Mouse (Mus musculus): ENCODE results near the gene Slc22a20.

The Slc22a20 gene

DNA sequence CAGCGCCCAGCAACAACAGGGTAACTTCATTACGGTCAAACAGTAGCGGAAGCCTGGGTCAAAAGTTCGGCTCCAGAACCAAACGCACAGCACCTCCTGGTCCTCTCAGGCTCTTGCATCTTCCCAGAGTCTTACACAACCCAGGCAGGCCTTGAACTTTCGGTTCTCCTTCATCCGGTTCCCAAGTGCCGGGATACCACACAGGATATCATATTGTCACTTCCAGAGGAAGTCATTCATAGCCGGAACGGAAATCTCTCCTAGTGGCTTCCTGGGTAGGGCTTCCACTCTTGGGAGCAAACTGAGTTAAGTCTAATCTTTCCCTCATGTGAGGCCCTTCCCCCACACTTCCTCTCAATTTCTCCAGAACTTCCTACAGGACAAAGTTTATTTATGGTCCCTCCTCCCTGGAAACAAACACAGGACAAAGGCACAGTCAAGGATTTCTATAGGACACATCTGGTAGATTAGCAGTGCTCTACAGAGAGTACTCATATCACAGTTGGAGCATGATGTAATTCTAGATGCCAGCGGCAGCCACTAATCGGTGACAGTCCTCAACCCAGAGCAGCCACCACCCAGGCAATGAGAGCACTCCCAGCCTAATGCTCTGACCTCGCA, 33.8 kb downstream of the Slc22a20 start:
- DNase-seq (ENCODE audit: low spot score in 2 of 2) = no peak

- DNase-seq (ENCODE audit: low spot score in 2 of 2) = no peak
These were observed 34.3 kb downstream of the Slc22a20 start for GRCm38 (mm10) chr19:5951631-5952030.

DNA sequence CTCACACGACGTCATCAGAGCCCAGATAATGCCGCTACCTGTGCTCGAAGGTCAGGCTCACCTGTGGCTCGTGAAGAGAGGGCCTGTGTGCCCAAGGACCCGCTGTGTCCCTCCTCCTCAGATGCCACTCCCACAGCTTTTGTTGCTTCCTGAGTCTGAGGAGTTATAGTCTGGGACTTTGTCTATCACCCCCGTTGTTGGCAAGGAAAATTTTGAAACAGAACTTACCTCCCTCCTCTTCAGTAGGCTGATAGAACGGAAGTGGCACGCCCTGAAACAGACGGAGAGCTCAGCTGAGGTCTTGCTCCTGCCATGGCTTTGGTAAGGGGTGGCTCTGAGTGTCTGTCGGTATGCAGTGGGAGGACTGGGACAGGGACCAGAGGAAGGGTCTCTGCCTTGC, 35.7 kb downstream of the Slc22a20 start:
- DNase-seq (ENCODE audit: low spot score in 2 of 2) = no peak

DNA sequence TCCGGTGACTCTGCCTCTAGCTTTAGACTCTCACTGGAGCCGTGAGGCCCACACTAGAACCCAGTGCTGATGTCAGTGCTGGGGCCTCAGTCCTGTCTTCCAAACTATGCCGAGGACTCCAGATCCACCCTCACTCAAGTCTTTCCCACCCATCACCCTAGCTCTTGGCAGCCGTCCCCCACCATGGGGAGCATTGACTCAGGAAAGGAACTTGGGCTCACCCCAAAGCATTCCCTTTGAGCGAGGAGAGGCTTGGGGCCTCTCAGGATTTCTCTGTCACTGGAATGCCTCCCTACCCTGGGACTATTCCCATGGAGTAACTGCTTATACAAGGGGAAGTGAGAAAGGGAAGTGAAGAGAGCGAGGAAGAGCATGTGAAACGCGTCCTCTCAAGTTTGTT, 40.1 kb downstream of the Slc22a20 start:
- no peak for DNase-seq (ENCODE audit: low spot score in 2 of 2)

- no peak for DNase-seq (ENCODE audit: low spot score in 2 of 2)
These were observed 40.9 kb downstream of the Slc22a20 start for GRCm38 (mm10) chr19:5945027-5945426.

GRCm38 (mm10) chr19:5944145-5944544, 41.8 kb downstream of the Slc22a20 start:
- DNase-seq (ENCODE audit: low spot score in 2 of 2) = no peak

- DNase-seq (ENCODE audit: low spot score in 2 of 2) = no peak
These were observed 42.5 kb downstream of the Slc22a20 start for GRCm38 (mm10) chr19:5943404-5943803.

DNA sequence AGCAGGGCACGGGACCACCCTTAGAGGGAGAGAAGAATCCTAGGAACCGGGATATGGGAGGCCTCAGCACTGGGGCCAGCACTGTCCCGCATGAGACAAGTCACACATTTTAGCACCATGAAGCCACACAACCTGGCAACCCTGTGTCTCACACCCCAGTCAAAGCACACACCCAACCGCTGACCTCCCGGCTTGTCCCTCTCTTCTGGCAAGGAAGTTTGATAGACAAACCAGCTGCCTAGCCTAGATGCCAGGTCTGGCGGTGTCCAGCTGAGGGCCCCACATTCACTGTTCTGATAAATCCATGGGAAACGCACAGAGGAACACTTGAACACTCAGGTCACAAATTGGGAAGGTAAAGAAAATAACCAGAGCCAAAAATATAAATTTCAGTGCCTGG, 43.4 kb downstream of the Slc22a20 start:
- DNase-seq (ENCODE audit: low spot score in 2 of 2) = no peak

- DNase-seq (ENCODE audit: low spot score in 2 of 2) = no peak
These were observed 45.3 kb downstream of the Slc22a20 start for GRCm38 (mm10) chr19:5940656-5941055.

GRCm38 (mm10) chr19:5940173-5940572, 45.8 kb downstream of the Slc22a20 start:
- no peak for DNase-seq (ENCODE audit: low spot score in 2 of 2)

DNA sequence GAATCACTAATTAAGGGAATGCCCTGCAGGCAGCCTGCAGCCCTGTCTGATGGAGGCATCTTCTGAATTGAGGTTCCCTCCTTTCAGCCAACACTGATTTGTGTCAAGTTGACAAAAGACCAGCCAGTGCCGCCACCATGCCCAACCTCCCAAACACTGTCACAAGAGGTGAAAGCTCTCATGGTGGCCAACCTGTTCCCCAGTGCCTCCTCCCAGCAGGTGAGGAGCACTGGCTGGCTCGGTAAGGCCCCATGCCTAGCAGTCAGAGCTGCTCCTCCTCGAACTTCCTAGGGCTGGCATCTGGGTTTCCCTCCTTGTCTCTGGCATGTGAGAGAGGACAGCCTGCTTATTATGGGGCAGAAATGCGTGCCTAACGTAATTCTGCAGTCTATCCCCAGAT, 46.2 kb downstream of the Slc22a20 start:
- DNase-seq (ENCODE audit: low spot score in 2 of 2) = no peak

- DNase-seq (ENCODE audit: low spot score in 2 of 2) = no peak
These were observed 47.4 kb downstream of the Slc22a20 start for GRCm38 (mm10) chr19:5938516-5938915.

GRCm38 (mm10) chr19:5937836-5938406, 48.0 kb downstream of the Slc22a20 start:
- no peak for DNase-seq (ENCODE audit: low spot score in 2 of 2)

GRCm38 (mm10) chr19:5937095-5937835, 48.7 kb downstream of the Slc22a20 start:
- DNase-seq (ENCODE audit: low spot score in 2 of 2) = peak in 1 of 2 experiments; percentile 21

DNA sequence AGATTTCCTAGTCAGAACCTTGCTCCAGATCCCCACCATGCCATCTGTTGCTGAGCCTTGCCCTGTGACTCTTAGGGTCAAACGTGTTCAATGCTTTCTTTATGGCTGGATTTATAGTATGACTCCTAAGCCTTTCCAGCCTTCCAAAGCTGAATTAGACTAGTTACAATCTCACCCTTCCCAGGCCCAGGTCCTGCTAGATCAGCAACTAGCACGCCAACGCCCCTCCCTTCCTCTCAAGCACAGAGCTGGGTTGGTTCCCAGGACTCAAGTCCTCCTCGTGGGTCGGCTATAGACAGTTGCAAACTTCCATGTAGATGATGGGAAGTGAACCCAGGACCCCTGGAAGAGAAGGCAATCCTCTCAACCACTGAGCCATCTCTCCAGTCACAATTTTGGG, 50.3 kb downstream of the Slc22a20 start:
- DNase-seq (ENCODE audit: low spot score in 2 of 2) = no peak

GRCm38 (mm10) chr19:5935266-5935665, 50.7 kb downstream of the Slc22a20 start:
- DNase-seq (ENCODE audit: low spot score in 2 of 2) = no peak

GRCm38 (mm10) chr19:5929634-5930596, 56.0 kb downstream of the Slc22a20 start:
- DNase-seq (ENCODE audit: low spot score in 2 of 2) = no peak

DNA sequence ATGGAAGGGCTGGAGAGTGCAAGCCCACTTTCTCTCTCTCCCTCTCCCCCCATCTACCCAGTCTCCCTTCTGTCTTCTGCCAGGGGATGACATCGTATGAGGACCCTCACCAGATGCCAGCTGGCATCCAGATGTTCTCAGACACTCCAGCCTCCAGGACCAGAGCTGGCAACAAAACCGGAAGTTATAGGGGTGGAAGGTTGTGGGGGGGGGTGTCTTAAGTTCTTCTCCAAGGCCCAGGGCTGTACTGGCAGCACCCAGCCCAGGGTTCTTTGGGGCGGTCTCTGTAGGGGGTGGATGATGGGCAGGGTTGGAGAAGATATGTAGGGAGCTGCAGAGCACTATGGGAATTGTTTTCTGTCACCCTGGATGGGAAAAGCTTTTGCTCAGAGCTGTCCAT, 57.4 kb downstream of the Slc22a20 start:
- no peak for DNase-seq (ENCODE audit: low spot score in 2 of 2)

- no peak for DNase-seq (ENCODE audit: low spot score in 2 of 2)
These were observed 57.8 kb downstream of the Slc22a20 start for GRCm38 (mm10) chr19:5928104-5928503.

DNA sequence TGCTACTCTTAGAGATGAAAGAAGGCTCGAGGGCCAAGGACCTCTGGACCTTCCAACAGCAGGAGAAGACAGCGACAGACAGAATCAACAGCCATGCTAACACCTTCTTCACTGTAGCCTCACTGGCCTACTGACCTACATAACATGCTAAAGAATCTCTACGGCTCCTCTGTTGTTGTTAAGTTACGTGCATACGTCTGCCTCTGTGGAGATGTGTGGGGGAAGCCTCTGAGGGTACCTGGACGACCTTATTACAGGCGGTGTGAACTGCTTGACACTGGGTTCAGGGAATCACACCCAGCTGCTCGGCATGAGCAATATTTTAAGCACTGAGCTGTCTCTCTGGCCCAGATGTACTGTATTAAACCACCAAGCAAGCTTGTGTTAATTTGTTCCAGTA, 58.4 kb downstream of the Slc22a20 start:
- no peak for DNase-seq (ENCODE audit: low spot score in 2 of 2)

DNA sequence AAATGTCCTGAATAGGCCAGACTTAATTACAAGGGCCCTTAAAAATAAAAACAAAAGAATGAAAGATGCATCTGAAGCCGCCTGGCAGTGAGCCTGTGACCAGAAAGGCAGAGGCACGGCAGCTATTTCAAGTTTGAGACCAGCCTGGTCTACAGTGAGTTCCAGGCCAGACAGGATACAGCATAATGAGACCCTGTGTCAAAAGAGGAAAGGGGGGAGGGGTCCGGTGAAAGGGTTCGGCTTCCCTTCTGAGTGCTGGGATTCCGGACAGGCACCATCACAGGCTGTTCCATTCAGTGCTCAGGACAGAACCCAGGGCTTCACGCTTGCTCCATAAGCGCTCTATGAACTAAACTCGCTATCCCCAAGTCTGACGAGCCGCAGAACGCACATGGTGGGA, 58.9 kb downstream of the Slc22a20 start:
- no peak for DNase-seq (ENCODE audit: low spot score in 2 of 2)

- no peak for DNase-seq (ENCODE audit: low spot score in 2 of 2)
These were observed 60.6 kb downstream of the Slc22a20 start for GRCm38 (mm10) chr19:5925311-5925855.
